Mouse (Mus musculus) embryonic facial prominence, embryonic 13.5 days (tissue): ENCODE data around the gene Mocs2. TPM values are rescaled to one million over a fixed set of nuclear protein-coding genes. Genes with fewer than 3 reads are reported as not detected.

Source experiments
- ATAC-seq: fragments of 200-750 bp; cut with Nextera tagmentation; 2 replicates; pipeline ENCODE4 v1.8.0; 2017; ENCODE audit warnings: low read depth; ENCODE audit not compliant: insufficient number of reproducible peaks, insufficient read depth, low FRiP score, low TSS enrichment
- H3K27ac ChIP-seq: fragments of 300-500 bp; sonication (generic); 2 replicates; pipeline ENCODE4 v1.5.1; 2015; ENCODE audit warnings: moderate library complexity, mild to moderate bottlenecking, inconsistent platforms
- H3K27me3 ChIP-seq: fragments of 300-500 bp; sonication (generic); 2 replicates; pipeline ENCODE4 v1.6.1; 2015; ENCODE audit warnings: mild to moderate bottlenecking, inconsistent platforms
- H3K36me3 ChIP-seq: fragments of 300-500 bp; sonication (generic); 2 replicates; pipeline ENCODE4 v1.6.1; 2015; ENCODE audit warnings: mild to moderate bottlenecking, inconsistent platforms
- H3K4me1 ChIP-seq: fragments of 300-500 bp; sonication (generic); 2 replicates; pipeline ENCODE4 v1.6.1; 2015; ENCODE audit warnings: inconsistent platforms
- H3K4me2 ChIP-seq: fragments of 300-500 bp; sonication (generic); 2 replicates; pipeline ENCODE4 v1.6.1; 2015; ENCODE audit warnings: moderate library complexity, mild to moderate bottlenecking, inconsistent platforms
- H3K4me3 ChIP-seq: fragments of 300-500 bp; sonication (generic); 2 replicates; pipeline ENCODE4 v1.5.1; 2015; ENCODE audit warnings: mild to moderate bottlenecking, inconsistent platforms
- H3K9ac ChIP-seq: fragments of 300-500 bp; sonication (generic); 2 replicates; pipeline ENCODE4 v1.6.1; 2015; ENCODE audit warnings: mild to moderate bottlenecking, inconsistent platforms
- H3K9me3 ChIP-seq: fragments of 300-500 bp; sonication (generic); 2 replicates; pipeline ENCODE4 v1.6.1; 2016; ENCODE audit warnings: inconsistent platforms
- WGBS: fragments of 180-500 bp; shearing (Covaris S2); methylation state at CpG from one replicate; pipeline ENCODE4 v1.1.7; 2015; ENCODE audit warnings: mixed read lengths; 5-methylcytosine and 5-hydroxymethylcytosine counted together
- polyA plus RNA-seq: library from polyadenylated mRNA; unstranded; fragments of >200 nt; fragmentation: Nextera tagmentation; extraction: Ambion mirVana; gene quantifications from 2 replicates; pipeline ENCODE4 v1.2.1, GENCODE M21; 2015

Gene Mocs2
- polyA plus RNA-seq, 1 experiment from 2014 or later, result 100 TPM

GRCm38 (mm10) chr13:114833351-114833750 is 15.3 kb downstream of the Mocs2 start:
- peaks cover 2% of the 10 kb centered on the region; the same call in 1 of the 2 replicates for H3K4me1 ChIP-seq

GRCm38 (mm10) chr13:114834580-114834979 is 16.5 kb downstream of the Mocs2 start:
- ATAC-seq, result no peak
- WGBS, result 65% methylated on average over 2 of the region's 2 CpGs
- Histone ChIP-seq H3K9me3 (no peaks in the 10 kb centered on the region), H3K4me1 (peaks cover 14% of the 10 kb centered on the region), H3K36me3 (peaks cover 22% of the 10 kb centered on the region), H3K4me3 (no peak overlapping the region), H3K9ac (no peak overlapping the region), H3K4me2 (no peak overlapping the region), H3K27ac (no peak overlapping the region), H3K27me3 (no peaks in the 10 kb centered on the region)

More at GRCm38 (mm10) chr13:114833351-114833750, 15.3 kb downstream of the Mocs2 start:
- Histone ChIP-seq H3K27ac (no peak overlapping the region), H3K9ac (no peak overlapping the region), H3K9me3 (no peaks in the 10 kb centered on the region), H3K4me3 (no peak overlapping the region), H3K4me2 (no peak overlapping the region), H3K36me3 (peaks cover 25% of the 10 kb centered on the region), H3K27me3 (no peaks in the 10 kb centered on the region)
- 90% methylated on average over 4 of the region's 4 CpGs for WGBS
- ATAC-seq, result no peak

GRCm38 (mm10) chr13:114837061-114837460 is 19.0 kb downstream of the Mocs2 start:
- H3K4me2 ChIP-seq, result no peak overlapping the region
- peaks cover 15% of the 10 kb centered on the region for H3K4me1 ChIP-seq
- H3K27me3 ChIP-seq, result no peaks in the 10 kb centered on the region
- no peaks in the 10 kb centered on the region for H3K9me3 ChIP-seq
- no peak overlapping the region for H3K9ac ChIP-seq
- 0 out of 2 replicates have a peak, but pooled peaks cover 3% of the 10 kb centered on the region for H3K36me3 ChIP-seq
- no peak overlapping the region for H3K27ac ChIP-seq
- ATAC-seq, result no peak
- H3K4me3 ChIP-seq, result no peak overlapping the region
- WGBS, result 78% methylated on average over 7 of the region's 7 CpGs

GRCm38 (mm10) chr13:114838535-114838990 is 20.5 kb downstream of the Mocs2 start:
- Histone ChIP-seq H3K4me1 (peaks cover 15% of the 10 kb centered on the region), H3K9ac (no peak overlapping the region), H3K4me2 (no peak overlapping the region), H3K4me3 (no peak overlapping the region), H3K9me3 (no peaks in the 10 kb centered on the region), H3K27me3 (no peaks in the 10 kb centered on the region), H3K36me3 (0 out of 2 replicates have a peak, but pooled peaks cover 3% of the 10 kb centered on the region), H3K27ac (peak overlapping the region; percentile 85)
- ATAC-seq, result peak; percentile 66; the same call in 1 of the 2 replicates
- WGBS, result 34% methylated on average over 5 of the region's 5 CpGs

- 0 out of 2 replicates have a peak, but pooled peaks cover 3% of the 10 kb centered on the region for H3K36me3 ChIP-seq
- ATAC-seq, result no peak
- WGBS, result 29% methylated on average over 9 of the region's 9 CpGs
- no peak overlapping the region for H3K9ac ChIP-seq
- H3K9me3 ChIP-seq, result no peaks in the 10 kb centered on the region
- peaks cover 15% of the 10 kb centered on the region for H3K4me1 ChIP-seq
- H3K4me3 ChIP-seq, result no peak overlapping the region
- H3K27me3 ChIP-seq, result no peaks in the 10 kb centered on the region
- H3K4me2 ChIP-seq, result no peak overlapping the region
- H3K27ac ChIP-seq, result peak overlapping the region; percentile 85
Measured at GRCm38 (mm10) chr13:114839098-114839497, 21.1 kb downstream of the Mocs2 start.

- H3K36me3 ChIP-seq, result 0 out of 2 replicates have a peak, but pooled peaks cover 3% of the 10 kb centered on the region
- H3K4me2 ChIP-seq, result no peak overlapping the region
- no peaks in the 10 kb centered on the region for H3K9me3 ChIP-seq
- 82% methylated on average over 4 of the region's 4 CpGs for WGBS
- H3K4me1 ChIP-seq, result peaks cover 15% of the 10 kb centered on the region
- no peaks in the 10 kb centered on the region for H3K27me3 ChIP-seq
- H3K27ac ChIP-seq, result no peak overlapping the region
- ATAC-seq, result no peak
- H3K4me3 ChIP-seq, result no peak overlapping the region
- no peak overlapping the region for H3K9ac ChIP-seq
Measured at GRCm38 (mm10) chr13:114840545-114840944, 22.5 kb downstream of the Mocs2 start.

GRCm38 (mm10) chr13:114843318-114843717 is 25.3 kb downstream of the Mocs2 start:
- no peak overlapping the region for H3K9ac ChIP-seq

GRCm38 (mm10) chr13:114845804-114846203 is 27.8 kb downstream of the Mocs2 start:
- Histone ChIP-seq H3K27me3 (no peaks in the 10 kb centered on the region), H3K27ac (no peak overlapping the region), H3K4me2 (no peak overlapping the region), H3K36me3 (no peaks in the 10 kb centered on the region), H3K4me1 (no peaks in the 10 kb centered on the region), H3K4me3 (no peak overlapping the region), H3K9ac (no peak overlapping the region), H3K9me3 (no peaks in the 10 kb centered on the region)
- 80% methylated on average over 6 of the region's 6 CpGs for WGBS
- no peak for ATAC-seq

More at GRCm38 (mm10) chr13:114843318-114843717, 25.3 kb downstream of the Mocs2 start:
- H3K4me1 ChIP-seq, result peaks cover 14% of the 10 kb centered on the region
- 74% methylated on average over 1 of the region's 1 CpGs for WGBS
- no peak for ATAC-seq
- no peaks in the 10 kb centered on the region for H3K36me3 ChIP-seq
- no peaks in the 10 kb centered on the region for H3K27me3 ChIP-seq
- H3K9me3 ChIP-seq, result no peaks in the 10 kb centered on the region
- H3K4me2 ChIP-seq, result no peak overlapping the region
- no peak overlapping the region for H3K4me3 ChIP-seq
- no peak overlapping the region for H3K27ac ChIP-seq

- H3K27me3 ChIP-seq, result no peaks in the 10 kb centered on the region
- H3K4me1 ChIP-seq, result no peaks in the 10 kb centered on the region
- no peaks in the 10 kb centered on the region for H3K36me3 ChIP-seq
- no peak overlapping the region for H3K27ac ChIP-seq
- ATAC-seq, result no peak
- no peak overlapping the region for H3K4me2 ChIP-seq
- H3K4me3 ChIP-seq, result no peak overlapping the region
- no peak overlapping the region for H3K9ac ChIP-seq
- no peaks in the 10 kb centered on the region for H3K9me3 ChIP-seq
- 77% methylated on average over 3 of the region's 3 CpGs for WGBS
Measured at GRCm38 (mm10) chr13:114848945-114849344, 30.9 kb downstream of the Mocs2 start.

- H3K9me3 ChIP-seq, result no peaks in the 10 kb centered on the region
- no peaks in the 10 kb centered on the region for H3K36me3 ChIP-seq
- H3K27me3 ChIP-seq, result no peaks in the 10 kb centered on the region
- H3K4me3 ChIP-seq, result no peak overlapping the region
- no peaks in the 10 kb centered on the region for H3K4me1 ChIP-seq
- 79% methylated on average over 6 of the region's 6 CpGs for WGBS
- no peak for ATAC-seq
- H3K9ac ChIP-seq, result no peak overlapping the region
- no peak overlapping the region for H3K4me2 ChIP-seq
- no peak overlapping the region for H3K27ac ChIP-seq
Measured at GRCm38 (mm10) chr13:114852264-114853111, 34.5 kb downstream of the Mocs2 start.

- 93% methylated on average over 2 of the region's 2 CpGs for whole genome bisulfite sequencing
- Histone ChIP-seq H3K36me3 (no peaks in the 10 kb centered on the region), H3K4me1 (no peaks in the 10 kb centered on the region), H3K4me3 (no peak overlapping the region), H3K4me2 (no peak overlapping the region), H3K27me3 (no peaks in the 10 kb centered on the region), H3K27ac (no peak overlapping the region), H3K9me3 (no peaks in the 10 kb centered on the region), H3K9ac (no peak overlapping the region)
- ATAC-seq, result no peak
Measured at GRCm38 (mm10) chr13:114853152-114853551, 35.1 kb downstream of the Mocs2 start.

GRCm38 (mm10) chr13:114854023-114854422 is 36.0 kb downstream of the Mocs2 start:
- 87% methylated on average over 6 of the region's 6 CpGs for WGBS

More at GRCm38 (mm10) chr13:114854023-114854422, 36.0 kb downstream of the Mocs2 start:
- ATAC-seq, result no peak
- Histone ChIP-seq H3K9ac (no peak overlapping the region), H3K27ac (no peak overlapping the region), H3K4me2 (no peak overlapping the region), H3K27me3 (no peaks in the 10 kb centered on the region), H3K36me3 (no peaks in the 10 kb centered on the region), H3K4me1 (no peaks in the 10 kb centered on the region), H3K4me3 (no peak overlapping the region), H3K9me3 (no peaks in the 10 kb centered on the region)
